Mouse (Mus musculus) CD8-positive naive resting alpha-beta T cell, adult 2 months (primary cell): ENCODE measurements around the gene Cuedc2.

ENCODE experiments used
- DNase-seq, 2 experiments: peaks; one replicate each; pipeline ENCODE4 v3.0.0; 2022; ENCODE audit warnings: low read depth in 2 of 2, low spot score in 2 of 2

The Cuedc2 gene

DNA sequence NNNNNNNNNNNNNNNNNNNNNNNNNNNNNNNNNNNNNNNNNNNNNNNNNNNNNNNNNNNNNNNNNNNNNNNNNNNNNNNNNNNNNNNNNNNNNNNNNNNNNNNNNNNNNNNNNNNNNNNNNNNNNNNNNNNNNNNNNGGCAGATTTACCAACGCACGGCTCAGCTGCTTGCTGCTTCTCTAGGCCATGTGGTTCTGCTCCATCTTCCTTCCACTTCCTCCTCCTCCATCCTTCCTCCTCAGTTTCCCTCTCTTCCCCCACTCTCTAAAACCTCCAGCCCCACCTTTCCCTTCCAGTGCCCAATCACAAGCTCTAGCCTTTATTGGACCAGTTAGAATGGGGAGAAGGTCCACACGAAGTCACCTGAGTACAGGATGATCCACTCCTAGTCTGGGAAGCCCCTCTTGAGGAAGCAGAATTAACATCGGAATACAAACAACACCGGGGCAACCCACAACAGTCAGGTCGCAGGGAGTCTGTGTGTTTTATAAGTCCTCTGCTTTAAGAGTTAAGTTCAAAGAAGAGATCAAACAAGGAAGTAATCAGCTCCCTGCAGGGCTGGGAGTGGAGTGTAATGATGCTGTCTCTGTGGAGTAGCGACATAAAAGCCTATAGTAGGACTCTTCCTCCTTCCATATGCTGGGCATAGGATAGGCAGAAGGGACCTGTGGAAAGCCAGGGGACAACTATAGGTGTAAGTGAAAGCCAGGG, 6.4 kb upstream of the Cuedc2 start:
- no peak for DNase-seq

DNA sequence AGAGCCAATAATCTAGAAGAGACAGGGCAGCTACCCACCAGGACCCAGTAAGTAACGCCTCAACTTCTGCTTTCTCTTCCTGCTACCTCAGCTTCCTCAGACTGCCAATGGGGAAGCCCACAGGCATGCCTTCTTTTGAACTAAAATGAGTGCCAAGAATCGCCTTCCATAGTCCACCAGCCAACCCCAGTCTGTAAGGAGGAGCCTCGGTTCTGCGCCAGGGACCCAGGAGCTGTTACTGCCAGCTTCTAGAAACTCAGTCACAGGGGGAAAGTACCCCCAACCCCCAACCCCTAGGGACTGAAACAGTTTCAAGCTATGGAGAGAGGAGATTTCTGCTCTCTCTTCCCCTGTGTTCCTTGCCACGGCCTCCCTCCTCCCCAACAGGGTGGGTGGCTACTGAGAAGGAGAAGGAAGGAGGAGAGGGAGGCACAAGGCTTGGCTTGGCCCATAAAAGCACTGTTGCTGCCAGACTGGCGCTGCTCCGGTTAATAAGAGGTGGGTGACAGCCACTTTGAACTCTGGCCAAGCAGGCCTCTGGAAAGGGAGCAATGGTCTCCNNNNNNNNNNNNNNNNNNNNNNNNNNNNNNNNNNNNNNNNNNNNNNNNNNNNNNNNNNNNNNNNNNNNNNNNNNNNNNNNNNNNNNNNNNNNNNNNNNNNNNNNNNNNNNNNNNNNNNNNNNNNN, 927 bp upstream of the Cuedc2 start:
- no peak for DNase-seq

DNA sequence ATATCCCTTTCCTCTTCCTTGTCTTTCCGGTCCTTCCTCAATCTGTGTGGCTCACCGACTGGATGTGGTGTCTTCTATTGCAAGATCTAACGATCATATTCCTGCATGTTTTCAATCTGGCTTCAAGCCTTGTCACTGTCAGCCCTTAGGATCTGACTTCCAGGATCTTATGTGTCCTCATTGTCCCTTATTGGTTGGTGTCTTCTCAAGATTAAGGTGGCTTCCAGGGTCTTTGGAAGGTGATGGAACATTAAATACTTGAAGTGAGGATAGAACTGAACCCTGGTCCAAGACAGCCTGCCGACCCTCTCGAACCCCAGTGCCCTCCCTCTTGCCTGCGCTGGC, 412 bp upstream of the Cuedc2 start:
- DNase-seq = no peak

- no peak for DNase-seq
Measured at GRCm38 (mm10) chr19:46337719-46338330, 677 bp downstream of the Cuedc2 start.

- DNase-seq = no peak
Measured at GRCm38 (mm10) chr19:46333906-46334305, 4.6 kb downstream of the Cuedc2 start.

- DNase-seq = no peak
Measured at GRCm38 (mm10) chr19:46332721-46333339, 5.7 kb downstream of the Cuedc2 start.

DNA sequence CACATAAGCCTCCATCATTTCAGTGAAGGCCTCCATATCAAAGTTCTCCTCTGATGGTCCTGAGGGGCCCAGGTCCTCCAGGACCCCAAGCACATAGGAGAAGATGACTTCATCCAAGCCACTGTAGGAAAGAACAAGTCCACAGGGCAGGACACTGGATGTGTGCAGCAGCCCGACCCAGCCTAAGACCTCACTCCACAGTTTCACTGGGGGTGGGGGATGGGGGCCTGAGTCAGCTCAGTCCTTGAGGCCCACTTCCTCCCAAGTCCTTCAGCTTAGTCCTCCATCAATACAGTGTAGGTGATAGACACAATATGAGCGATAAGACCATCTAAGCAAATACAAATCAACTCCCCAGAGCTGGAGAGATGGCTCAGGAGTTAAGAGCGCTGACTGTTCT, 6.6 kb downstream of the Cuedc2 start:
- no peak for DNase-seq

GRCm38 (mm10) chr19:46331326-46331725, 7.2 kb downstream of the Cuedc2 start:
- DNase-seq = no peak

GRCm38 (mm10) chr19:46330696-46331095, 7.8 kb downstream of the Cuedc2 start:
- DNase-seq = no peak

DNA sequence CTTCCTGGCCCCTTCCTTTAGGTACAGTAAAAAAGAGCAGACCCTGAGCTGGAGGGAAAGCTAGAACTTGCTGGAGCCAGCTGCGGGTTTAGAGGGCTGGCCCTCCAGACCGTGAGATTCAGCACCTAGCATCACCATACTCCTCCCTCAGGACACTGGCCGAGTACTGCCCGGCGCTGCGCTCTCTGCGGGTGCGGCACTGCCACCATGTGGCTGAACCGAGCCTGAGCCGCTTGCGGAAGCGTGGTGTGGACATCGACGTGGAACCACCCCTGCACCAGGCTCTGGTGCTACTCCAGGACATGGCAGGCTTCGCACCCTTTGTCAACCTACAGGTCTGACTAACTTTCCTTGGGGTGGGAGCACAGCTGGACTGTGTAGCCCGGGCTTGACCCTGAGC, 8.6 kb downstream of the Cuedc2 start:
- DNase-seq = no peak

GRCm38 (mm10) chr19:46329031-46329641, 9.4 kb downstream of the Cuedc2 start:
- no peak for DNase-seq

GRCm38 (mm10) chr19:46328081-46329030, 10.1 kb downstream of the Cuedc2 start, which contains the start of gene Fbxl15:
Gene Fbxl15 (plus strand): TSS chr19:46328184.
- peak; percentile 84 to 86 for DNase-seq

DNA sequence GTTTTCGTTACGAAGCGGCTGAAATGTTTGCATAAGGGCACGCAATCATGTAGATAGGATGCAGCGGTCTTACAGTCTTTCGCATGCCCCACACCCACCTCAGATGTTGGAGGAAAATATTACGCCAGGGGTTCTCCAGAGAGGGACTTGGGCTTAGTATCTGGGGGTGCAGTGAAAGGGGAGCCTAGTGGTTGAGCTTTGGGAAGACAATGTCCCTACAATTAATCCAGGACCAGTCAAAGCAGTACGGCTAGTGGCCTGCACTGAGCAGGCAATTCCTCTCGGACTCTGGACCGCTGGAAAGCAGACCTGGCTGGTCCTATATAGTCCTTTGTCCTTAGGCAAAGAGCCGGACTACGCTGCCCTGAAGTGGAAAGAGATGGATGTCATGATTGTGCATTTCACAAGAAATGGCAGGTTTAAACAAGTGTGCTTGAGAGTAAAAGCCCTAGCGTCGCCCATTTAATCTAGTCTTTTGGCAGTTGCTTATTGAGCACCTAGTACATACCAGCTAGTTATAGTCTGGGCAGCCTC, 10.9 kb downstream of the Cuedc2 start:
- no peak for DNase-seq

GRCm38 (mm10) chr19:46326756-46327305, 11.7 kb downstream of the Cuedc2 start, which contains the start of gene Psd:
Gene Psd (minus strand): TSS chr19:46327156.
- no peak for DNase-seq

DNA sequence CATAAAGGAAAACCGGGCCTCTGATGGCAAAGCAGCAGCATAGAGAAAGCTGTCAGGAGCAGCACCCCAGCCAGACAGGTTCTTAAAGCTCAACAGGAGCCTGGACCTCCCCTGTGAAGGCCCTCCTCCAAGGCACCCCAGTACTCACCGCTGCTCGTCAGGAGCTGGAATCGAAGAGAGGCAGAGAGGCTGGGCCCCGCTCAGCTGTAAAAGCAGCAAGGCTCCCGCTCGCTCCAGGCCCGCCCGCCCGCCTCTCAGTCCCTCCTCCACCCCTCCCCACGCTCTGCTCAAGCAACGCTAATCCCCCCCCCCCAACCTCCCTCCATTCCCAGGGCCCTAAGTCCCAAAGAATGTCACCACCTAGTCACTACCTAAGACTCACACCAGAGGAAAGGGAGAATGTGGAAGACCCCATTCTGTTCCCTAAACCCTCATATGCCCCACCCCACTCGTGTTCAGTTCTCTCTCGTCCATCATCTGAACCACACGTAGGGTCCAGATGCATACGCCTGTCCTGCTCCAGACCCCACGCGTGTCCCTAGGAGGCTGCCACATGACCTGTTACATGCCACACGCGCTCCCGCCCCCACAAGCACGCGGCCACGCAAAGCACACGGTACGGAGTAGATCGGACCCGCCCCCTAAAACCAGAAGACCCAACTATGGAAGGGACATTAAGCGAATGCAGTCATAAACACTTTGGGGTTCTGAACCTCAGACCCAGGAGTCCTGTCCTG, 12.3 kb downstream of the Cuedc2 start:
- no peak for DNase-seq

DNA sequence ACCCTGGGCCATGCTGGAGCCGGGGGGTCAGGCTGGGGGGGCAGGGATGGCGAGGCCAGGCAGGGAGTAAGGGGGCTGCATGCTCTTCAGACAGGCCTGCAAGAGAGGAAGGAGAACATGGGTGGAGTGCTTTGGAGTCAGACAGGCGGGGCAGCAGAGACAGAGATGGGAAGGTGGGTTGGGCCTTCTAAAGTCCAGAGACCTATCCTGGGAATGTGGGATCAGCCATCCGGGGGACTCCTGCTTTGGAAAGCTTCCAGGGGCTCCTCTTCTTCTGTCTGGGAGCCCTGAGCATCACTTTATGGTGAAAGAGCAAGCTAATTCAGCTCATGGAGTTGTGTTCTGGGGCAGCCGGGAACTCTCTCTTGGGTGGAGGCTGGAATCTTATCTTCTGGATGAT, 13.6 kb downstream of the Cuedc2 start:
- no peak for DNase-seq

DNA sequence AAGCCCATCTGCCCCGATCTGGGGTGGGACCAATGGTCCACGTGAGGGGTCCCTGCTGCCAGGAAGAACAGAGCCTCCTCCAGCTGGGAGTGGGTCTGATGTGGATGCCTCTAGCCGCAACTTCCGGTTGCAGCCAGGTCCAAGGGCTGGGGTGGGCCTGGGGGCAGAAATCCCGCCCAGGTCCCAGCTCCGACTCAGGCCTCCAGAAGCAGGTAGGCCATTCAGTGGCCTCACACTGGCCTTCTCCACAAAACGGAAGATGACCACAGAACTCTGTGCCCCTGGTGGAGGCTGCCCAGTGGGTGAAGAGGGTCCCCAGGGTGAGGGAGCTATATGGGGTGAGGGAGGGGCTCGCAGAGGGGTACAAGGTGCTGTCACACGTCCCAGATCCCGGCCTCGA, 14.1 kb downstream of the Cuedc2 start:
- DNase-seq = no peak

GRCm38 (mm10) chr19:46323716-46324115, 14.8 kb downstream of the Cuedc2 start:
- DNase-seq = no peak

- DNase-seq = no peak
Measured at GRCm38 (mm10) chr19:46322996-46323572, 15.4 kb downstream of the Cuedc2 start.
